Mouse (Mus musculus): ENCODE results near the gene Myh11.

Myh11 gene

DNA sequence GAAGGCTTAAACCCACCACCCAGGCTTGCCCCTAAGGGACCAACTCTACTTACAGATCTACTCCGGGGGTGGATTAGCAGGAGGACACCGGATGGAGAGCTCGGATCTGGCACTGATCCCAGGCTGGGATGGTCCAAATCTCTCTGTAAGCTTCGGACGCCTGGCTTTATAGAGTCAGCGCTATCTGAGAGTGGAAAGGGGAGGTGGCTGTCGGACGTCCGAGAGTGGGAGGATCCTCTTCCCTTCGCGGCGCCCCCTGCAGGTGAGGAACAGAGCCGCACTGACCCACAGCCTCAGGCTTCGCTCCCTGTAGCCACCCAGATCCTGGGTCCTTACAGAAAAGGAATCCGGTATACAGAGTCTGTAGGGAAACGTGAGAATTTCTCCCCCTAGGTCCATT lies at the start of gene Myh11:
Gene Myh11, minus strand, starts transcription at position 150 of the 400 bp plus-strand sequence.
- DNase-seq = no peak

- no peak for DNase-seq
Observed at GRCm38 (mm10) chr16:14328156-14328555, 37.0 kb upstream of the Myh11 start.

GRCm38 (mm10) chr16:14320494-14320893 lies 29.3 kb upstream of the Myh11 start:
- no peak for DNase-seq

DNA sequence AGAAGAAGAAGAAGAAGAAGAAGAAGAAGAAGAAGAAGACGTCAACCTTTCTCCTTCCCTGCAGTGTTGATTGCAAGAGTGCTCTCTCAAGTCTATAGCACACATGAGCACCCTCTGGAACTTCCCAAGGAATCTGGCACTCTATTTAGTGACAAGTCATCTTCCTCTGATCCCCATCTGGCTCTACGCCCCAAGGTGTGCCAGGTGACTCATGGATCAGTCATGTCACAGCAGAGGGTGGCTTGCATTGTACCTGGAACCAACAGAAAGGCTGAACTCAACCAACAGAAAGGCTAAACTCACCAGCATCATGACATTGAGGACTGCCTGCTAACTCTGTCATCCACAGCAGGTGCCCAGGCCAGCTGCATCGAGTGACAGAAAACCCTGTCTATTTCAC lies 28.5 kb upstream of the Myh11 start:
- no peak for DNase-seq

DNA sequence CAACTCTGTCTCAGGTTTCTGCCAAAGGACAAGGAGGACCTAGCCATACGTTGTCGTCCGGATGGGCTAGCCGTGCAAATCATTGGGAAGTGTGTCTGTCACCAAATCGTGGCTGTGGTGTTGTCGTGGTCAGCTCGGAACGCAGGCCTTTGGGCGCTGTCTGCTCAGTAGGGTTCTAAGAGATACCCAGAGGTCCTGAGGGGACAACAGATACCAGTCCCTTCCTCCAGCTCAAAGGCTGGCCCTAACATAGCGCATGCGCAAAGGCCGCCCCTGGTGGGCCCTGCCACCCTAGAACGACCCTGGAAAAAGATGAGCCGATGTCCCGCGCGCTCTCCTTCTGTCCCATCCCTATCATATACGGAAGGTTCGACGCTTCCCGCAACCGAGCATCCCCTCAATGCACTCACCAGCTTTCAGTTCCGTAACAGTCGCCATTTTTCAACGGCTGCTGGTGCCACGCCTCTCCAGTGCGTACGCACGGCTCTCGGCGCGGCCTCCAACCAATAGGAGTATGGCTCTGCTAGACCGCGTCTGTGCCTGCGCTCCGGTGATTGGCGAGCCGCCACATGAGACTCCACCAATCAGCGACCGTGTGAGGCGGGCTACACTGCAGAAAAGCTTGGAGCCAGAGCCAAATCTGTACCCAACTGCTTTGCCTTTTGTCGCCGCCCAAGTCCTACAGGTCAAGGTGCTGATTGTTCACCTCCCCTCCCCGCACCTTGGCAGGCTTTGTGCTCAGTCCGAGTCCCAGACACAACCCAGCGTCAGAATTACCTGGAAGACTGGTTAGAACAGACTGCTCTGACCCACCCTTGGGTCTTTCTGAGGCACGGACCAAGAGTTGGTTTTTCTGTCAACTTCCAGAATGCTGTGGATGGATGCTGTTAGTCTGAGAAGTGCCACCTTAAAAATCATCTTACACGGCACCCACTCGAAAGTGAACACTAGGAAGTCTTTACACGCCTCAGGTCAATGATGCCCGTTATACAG lies 26.0 kb upstream of the Myh11 start, which contains the start of gene Fopnl:
Gene Fopnl, minus strand, starts transcription at position 522 of the 993 bp plus-strand sequence.
- DNase-seq = peak; percentile 98

GRCm38 (mm10) chr16:14312914-14313313 lies 21.7 kb upstream of the Myh11 start:
- DNase-seq = no peak

- DNase-seq = no peak
Observed at GRCm38 (mm10) chr16:14311371-14311770, 20.2 kb upstream of the Myh11 start.

DNA sequence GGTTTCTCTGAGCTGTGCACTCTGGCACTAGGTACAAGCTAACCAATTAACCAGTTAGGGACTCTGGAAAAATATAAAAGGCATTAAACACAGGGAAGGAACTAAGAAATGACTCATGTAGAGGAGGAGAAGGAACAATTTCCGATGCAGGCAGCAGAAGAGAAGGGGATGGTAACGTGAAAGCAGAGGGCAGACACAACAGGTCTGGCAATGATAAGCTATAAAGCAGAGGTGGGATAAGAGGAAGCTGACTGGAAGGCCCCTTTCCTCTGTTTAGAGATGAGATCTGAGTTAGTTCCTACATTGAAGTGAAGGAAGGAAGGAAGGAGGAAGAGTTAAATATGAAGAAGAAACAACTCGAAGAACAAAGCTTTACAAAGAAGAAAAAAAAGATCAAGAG lies 18.7 kb upstream of the Myh11 start:
- DNase-seq = no peak

DNA sequence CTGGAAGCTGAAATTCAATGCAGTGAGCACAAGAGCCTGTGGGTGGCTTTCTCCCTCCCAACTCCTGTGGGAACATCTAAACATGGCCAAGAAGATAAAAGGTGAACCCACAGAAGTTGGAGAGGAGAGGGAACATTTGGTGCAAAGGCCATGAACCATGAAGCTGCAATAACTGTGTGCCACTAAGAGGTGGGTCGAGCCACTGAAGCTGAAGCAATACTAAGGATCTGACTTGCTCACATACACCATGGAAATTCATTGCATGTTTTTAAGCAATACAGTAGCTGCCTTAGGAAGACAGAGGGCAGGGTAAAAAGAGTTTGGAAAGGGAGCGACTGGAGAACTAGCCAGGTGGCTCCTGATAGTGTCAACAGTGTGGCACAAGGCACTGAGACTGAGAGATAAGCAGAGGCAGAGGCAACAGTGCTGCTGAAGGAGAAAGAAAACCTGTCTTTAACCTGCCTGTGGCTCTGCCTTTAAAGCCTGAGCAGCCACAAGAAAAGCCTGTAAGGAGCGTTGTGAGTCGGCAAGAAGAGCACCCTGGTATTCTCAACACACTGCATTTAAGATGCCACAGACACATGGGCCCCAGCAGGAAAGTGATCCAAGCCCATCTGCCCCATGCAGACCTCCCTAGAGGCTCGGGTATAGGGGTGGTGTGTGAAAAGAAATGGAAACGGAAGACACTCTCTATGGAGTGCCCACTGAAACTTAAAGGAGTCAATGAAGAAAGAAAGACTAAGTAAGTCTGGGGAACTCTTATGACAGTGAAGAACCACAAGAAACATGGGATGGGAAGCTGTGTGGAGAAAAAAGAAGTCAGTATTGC lies 17.3 kb upstream of the Myh11 start:
- DNase-seq = no peak

DNA sequence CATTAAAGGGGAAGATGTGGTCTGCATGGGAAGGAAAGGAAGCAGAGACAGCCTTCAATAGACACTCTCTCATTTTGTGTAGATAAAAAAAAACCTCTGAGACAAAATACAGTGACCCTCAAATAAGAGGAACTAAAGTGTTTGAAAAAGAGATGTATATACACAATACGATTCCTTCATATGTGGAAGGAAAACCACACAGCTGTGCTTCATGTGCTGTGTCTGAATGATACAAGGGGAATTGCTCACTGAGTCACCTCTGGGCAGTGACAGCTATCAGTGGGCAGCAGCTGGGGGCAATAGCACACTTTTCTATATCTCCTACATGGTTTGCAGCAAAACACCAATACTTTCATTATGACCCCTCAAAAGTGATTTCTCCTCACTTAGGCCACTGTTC lies 16.2 kb upstream of the Myh11 start:
- no peak for DNase-seq

DNA sequence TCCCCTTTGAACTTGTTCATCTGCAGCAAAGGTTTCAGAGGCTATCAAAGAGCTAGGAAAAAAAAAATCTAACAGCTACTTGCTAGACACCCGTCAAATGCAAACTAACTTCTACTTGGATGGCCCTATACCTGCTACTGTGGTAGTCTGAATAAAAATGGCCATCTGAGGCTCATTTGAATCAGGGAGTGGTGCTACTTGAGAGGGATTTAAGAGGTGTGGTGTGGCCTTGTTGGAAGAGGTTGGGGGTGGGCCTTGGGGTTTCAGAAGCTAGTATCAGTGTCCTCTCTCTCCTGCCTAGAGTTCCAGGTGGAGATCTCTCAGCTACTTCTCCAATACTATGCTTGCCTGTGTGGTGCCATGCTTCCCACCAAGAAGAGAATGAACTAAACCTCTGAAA lies 15.3 kb upstream of the Myh11 start:
- DNase-seq = no peak

DNA sequence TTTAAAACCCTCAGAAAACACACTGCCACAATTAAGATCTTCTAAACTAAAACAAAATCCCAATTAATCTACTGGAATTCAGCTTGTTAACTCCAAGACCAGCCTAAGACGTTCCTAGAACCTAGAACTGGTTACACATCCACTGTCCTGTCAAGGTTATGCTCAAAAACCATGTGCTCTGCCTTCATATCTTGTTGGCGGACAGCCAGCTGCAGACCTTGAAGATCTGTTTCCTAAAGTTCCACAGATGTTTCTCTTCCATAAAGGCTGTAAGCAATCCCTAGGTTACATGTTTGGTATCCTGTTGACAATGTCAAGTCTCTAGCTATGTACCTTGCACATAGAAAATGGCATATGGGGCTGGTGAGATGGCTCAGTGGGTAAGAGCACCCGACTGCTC lies 13.6 kb upstream of the Myh11 start:
- DNase-seq = no peak

DNA sequence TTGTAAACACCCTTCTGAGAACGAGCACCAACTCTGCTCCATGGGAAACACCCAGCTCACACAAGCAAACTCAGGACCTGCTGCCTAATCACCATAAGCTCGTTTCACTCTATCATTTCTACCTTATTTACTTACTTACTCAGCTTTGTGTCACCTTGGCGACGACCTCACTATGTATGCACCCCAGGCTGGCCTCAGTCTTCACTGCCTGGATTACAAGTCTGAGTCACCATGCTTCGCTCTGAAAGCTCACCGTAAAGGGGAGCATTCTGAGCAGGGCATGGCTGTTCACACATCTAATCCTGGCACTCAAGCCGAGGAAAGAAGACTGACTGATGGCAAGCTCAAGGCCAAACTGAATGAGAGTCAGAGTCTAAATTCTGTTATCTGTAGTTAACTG lies 12.5 kb upstream of the Myh11 start:
- no peak for DNase-seq

DNA sequence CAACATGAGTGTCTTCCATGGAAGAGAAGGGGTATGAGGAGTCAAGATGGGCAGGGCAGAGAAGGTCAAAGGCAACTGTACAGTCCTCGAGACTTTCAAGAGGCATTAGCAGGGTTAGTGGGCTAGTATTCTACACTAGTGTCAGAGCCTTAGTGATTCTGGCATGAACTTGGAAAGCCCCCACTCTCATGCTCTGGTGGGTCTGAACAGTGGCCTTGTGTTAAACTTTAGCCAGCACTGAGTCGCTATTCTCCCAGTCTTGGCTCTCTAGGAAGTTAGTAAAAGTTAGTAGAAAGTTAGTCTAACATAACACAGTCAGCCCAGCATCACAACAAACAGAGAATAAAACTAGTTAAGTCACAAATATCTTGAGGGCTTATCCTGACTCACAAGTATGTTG lies 12.0 kb upstream of the Myh11 start:
- DNase-seq = no peak

- no peak for DNase-seq
Observed at GRCm38 (mm10) chr16:14298461-14298860, 7.3 kb upstream of the Myh11 start.

DNA sequence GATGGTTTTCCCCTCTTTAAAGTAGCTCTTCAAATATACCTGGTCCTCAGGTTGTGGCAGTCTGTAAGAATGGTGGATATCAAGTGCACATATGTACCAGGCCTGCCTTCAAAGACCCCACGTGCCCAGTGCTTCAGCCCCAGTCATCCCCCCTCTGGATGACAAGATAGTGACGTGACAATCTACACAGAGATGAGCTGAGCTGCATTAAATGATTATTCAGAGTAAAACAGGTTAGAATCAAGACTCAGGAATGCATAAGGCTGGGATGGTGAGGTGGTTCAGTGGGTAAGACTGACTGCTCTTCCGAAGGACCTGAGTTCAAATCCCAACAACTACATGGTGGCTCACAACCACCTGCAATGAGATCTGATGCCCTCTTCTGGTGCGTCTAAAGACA lies 6.6 kb upstream of the Myh11 start:
- DNase-seq = no peak

- DNase-seq = peak; percentile 27
Observed at GRCm38 (mm10) chr16:14297137-14297536, 6.0 kb upstream of the Myh11 start.

- DNase-seq = no peak
Observed at GRCm38 (mm10) chr16:14296544-14297124, 5.5 kb upstream of the Myh11 start.

DNA sequence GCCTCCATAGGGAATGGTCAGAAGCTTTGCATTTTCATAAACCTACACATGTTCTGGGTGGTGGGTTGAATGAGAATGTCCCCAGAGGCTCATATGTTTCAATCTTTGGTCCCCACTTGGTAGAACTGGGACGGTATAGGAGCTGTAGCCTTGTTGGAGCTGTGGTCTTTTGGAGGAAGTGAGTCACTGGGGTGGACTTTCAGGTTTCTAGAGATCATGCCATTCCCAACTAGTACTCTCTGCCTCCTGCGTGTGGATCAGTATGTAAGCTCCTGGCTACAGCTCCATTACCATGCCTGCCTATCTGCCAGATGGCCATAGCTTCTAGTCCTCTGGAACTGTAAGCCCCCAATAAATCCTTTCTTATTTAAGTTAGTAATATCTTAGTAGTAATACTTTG lies 4.1 kb upstream of the Myh11 start:
- no peak for DNase-seq

- DNase-seq = no peak
Observed at GRCm38 (mm10) chr16:14292205-14293199, 1.3 kb upstream of the Myh11 start.

DNA sequence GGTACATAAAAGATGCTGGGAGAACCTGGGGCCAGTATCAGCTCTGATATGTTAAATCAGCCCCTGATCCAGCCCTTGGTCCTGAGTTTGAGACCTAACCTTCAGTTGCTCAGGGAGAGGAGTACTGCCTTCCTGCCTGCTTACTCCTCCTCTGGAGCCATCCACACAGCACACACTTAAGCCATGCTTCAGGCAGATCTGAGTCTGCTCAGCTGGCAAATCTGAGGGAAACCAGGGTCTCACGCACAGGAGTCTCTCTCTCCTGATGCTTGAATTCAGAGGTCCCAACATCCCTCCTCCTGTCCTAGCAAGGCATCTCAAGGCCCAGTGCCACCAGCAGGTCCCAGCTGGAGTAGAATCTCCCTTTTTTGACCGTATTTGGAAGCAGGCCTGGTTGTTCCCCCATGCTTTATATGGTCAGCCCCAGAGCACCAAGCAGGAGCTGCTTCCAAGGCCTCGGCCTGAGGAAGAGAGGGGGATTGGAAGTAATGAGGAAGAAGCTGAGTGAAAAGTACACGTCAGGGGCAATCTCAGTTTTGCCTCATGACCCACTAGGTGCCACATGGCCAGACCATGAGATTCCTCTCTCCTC lies 18.7 kb downstream of the Myh11 start:
- no peak for DNase-seq

Data from layer of hippocampus, adult 9-11 months (tissue).